ENCODE assay signal across 27 mouse cellular contexts in genomic region chr3:54657090-54657489, GRCm38 (mm10). TPM values are rescaled to one million over a fixed set of nuclear protein-coding genes. Genes with fewer than 3 reads are reported as not detected.
DNase-seq lines count a peak whose midpoint lies in the region; ATAC-seq lines count a peak whose summit lies in the region.
"Had no signal": no experiment of that assay in that cellular context is flagged by ENCODE, and none has a peak within 500 bp of the region (broad histone marks: within the 10 kb centered on the region; RNA-seq: fewer than 3 reads in every experiment).

No protein-coding gene starts in this region.

- ATAC-seq in granulocyte monocyte progenitor cell, adult 5-6 weeks (replicated peaks; ENCODE audit: poor library complexity, severe bottlenecking) = peak; percentile 86
- ATAC-seq in activated CD4-positive, CD25-positive, alpha-beta regulatory T cell, adult 4 months = no peak
- ATAC-seq: forebrain, embryonic 13.5 days; forebrain, embryonic 16.5 days; hindbrain, postnatal 0 days; inflammation-experienced regulatory T-cells, adult 6 months; intestine, embryonic 16.5 days had no signal

- intact Hi-C loops in heart, postnatal 10 days (cut with DNase I) = no loop called here

- peak; percentile 40 for DNase-seq in heart, adult 11 months
- no peak for DNase-seq in heart, postnatal 10 days
- peak; percentile 21 for DNase-seq in A20 (ENCODE audit: low read depth, low spot score)
- DNase-seq in left cerebral cortex, adult 9 months (ENCODE audit: low spot score in 2 of 2) = no peak
- DNase-seq: adrenal gland, adult 8-10 months; adrenal gland, postnatal 25 days; B cell, adult 2 months; cerebellum, adult 11-12 months; cerebellum, adult 8-10 months; cerebellum, postnatal 10 days; cerebellum, postnatal 36 days; gastrocnemius, postnatal 10 days; gastrocnemius, postnatal 36 days; heart, adult 18-20 months had no signal

RNA-seq across cellular contexts. Expression of gene Supt20, which starts 35.5 kb away (rescaled TPM):
- 10 to 100 TPM; 35.1 to 41.8 TPM for total RNA-seq in heart, postnatal 10 days (2021)
- 95.9 and 96.3 TPM in 2 replicates for total RNA-seq in granulocyte monocyte progenitor cell, adult 5-6 weeks (2014; fragmentation: Nextera tagmentation)
- total RNA-seq in granulocyte monocyte progenitor cell, adult 5-6 weeks (2017) = 52.4 and 56.0 TPM in 2 replicates
- polyA plus RNA-seq in activated CD4-positive, CD25-positive, alpha-beta regulatory T cell, adult 4 months (2017; shearing (Covaris generic)) = 100 to 1,000 TPM; 168 to 188 TPM

RNA-seq across cellular contexts. Expression of gene Gm21958, which starts 57.1 kb away (rescaled TPM):
- total RNA-seq in heart, postnatal 10 days (2021) = not detected
- not detected in 2 replicates for total RNA-seq in granulocyte monocyte progenitor cell, adult 5-6 weeks (2014; fragmentation: Nextera tagmentation)
- total RNA-seq in granulocyte monocyte progenitor cell, adult 5-6 weeks (2017) = not detected in 2 replicates
- 1 to 10 TPM in 1 of 2 experiments, not detected in 1; 2.0 TPM for polyA plus RNA-seq in activated CD4-positive, CD25-positive, alpha-beta regulatory T cell, adult 4 months (2017; shearing (Covaris generic))
- total RNA-seq: adrenal gland, adult 8-10 months; adrenal gland, postnatal 25 days; gastrocnemius, adult 18-20 months; gastrocnemius, postnatal 10 days; gastrocnemius, postnatal 36 days; heart, adult 18-20 months; heart, postnatal 25 days; hindbrain, postnatal 0 days; MEL had no signal
- polyA plus RNA-seq: brain, embryonic 14.5 days; forebrain, embryonic 13.5 days; forebrain, embryonic 16.5 days; heart, embryonic 16.5 days; hindbrain, embryonic 14.5 days; hindbrain, postnatal 0 days; intestine, embryonic 16.5 days had no signal

Comparison
In these comparisons a context has a peak if more than half of its experiments do, and no peak if none do; other contexts are left out.
1. DNase-seq: peak in heart, adult 11 months (single experiment) and A20 (single experiment); none in heart, postnatal 10 days (0 of 2) and left cerebral cortex, adult 9 months (0 of 2).